Mouse (Mus musculus): ENCODE results near the gene Shroom1. TPM values are rescaled to one million over a fixed set of nuclear protein-coding genes. Genes with fewer than 3 reads are reported as not detected.

The Shroom1 gene
- polyA plus RNA-seq, 1 experiment from 2014 or later: 1.4 TPM

GRCm38 (mm10) chr11:53496946-53497345, 39.9 kb downstream of the Shroom1 start:
- ATAC-seq: no peak
- Histone ChIP-seq H3K4me3 (ENCODE audit: low read length) (no peak overlapping the region), H3K9ac (ENCODE audit: low read depth, low read length) (no peak overlapping the region), H3K4me2 (ENCODE audit: low read depth, low read length) (no peak overlapping the region), H3K27ac (ENCODE audit: low read length) (no peak overlapping the region), H3K36me3 (ENCODE audit: control insufficient read depth, insufficient read depth, low read length) (no peaks in the 10 kb centered on the region), H3K4me1 (ENCODE audit: control insufficient read depth, insufficient read depth, low read length) (peaks cover 5% of the 10 kb centered on the region; the same call in 1 of the 2 replicates), H3K9me3 (ENCODE audit: control insufficient read depth, low read length) (no peaks in the 10 kb centered on the region), H3K27me3 (replicated peaks; ENCODE audit: control insufficient read depth, insufficient read depth, low read length) (no peaks in the 10 kb centered on the region)
- WGBS: 75% methylated on average over 6 of the region's 6 CpGs

GRCm38 (mm10) chr11:53500569-53500968, 43.6 kb downstream of the Shroom1 start:
- Histone ChIP-seq H3K36me3 (ENCODE audit: control insufficient read depth, insufficient read depth, low read length) (no peaks in the 10 kb centered on the region), H3K27me3 (replicated peaks; ENCODE audit: control insufficient read depth, insufficient read depth, low read length) (no peaks in the 10 kb centered on the region), H3K9me3 (ENCODE audit: control insufficient read depth, low read length) (no peaks in the 10 kb centered on the region), H3K4me2 (ENCODE audit: low read depth, low read length) (no peak overlapping the region), H3K4me3 (ENCODE audit: low read length) (no peak overlapping the region), H3K4me1 (ENCODE audit: control insufficient read depth, insufficient read depth, low read length) (peaks cover 5% of the 10 kb centered on the region; the same call in 1 of the 2 replicates), H3K27ac (ENCODE audit: low read length) (no peak overlapping the region), H3K9ac (ENCODE audit: low read depth, low read length) (no peak overlapping the region)
- peak; percentile 53; the same call in 1 of the 2 replicates for ATAC-seq
- 10% methylated on average over 11 of the region's 11 CpGs for WGBS

GRCm38 (mm10) chr11:53502039-53502765, 45.2 kb downstream of the Shroom1 start:
- WGBS: 79% methylated on average over 8 of the region's 8 CpGs
- Histone ChIP-seq H3K9ac (ENCODE audit: low read depth, low read length) (no peak overlapping the region), H3K27ac (ENCODE audit: low read length) (no peak overlapping the region), H3K9me3 (ENCODE audit: control insufficient read depth, low read length) (no peaks in the 10 kb centered on the region), H3K4me2 (ENCODE audit: low read depth, low read length) (no peak overlapping the region), H3K36me3 (ENCODE audit: control insufficient read depth, insufficient read depth, low read length) (no peaks in the 10 kb centered on the region), H3K27me3 (replicated peaks; ENCODE audit: control insufficient read depth, insufficient read depth, low read length) (no peaks in the 10 kb centered on the region), H3K4me3 (ENCODE audit: low read length) (no peak overlapping the region), H3K4me1 (ENCODE audit: control insufficient read depth, insufficient read depth, low read length) (peaks cover 5% of the 10 kb centered on the region; the same call in 1 of the 2 replicates)
- no peak for ATAC-seq

- Histone ChIP-seq H3K4me2 (ENCODE audit: low read depth, low read length) (no peak overlapping the region), H3K9ac (ENCODE audit: low read depth, low read length) (no peak overlapping the region), H3K4me3 (ENCODE audit: low read length) (no peak overlapping the region), H3K27ac (ENCODE audit: low read length) (no peak overlapping the region), H3K4me1 (ENCODE audit: control insufficient read depth, insufficient read depth, low read length) (peaks cover 8% of the 10 kb centered on the region; the same call in 1 of the 2 replicates), H3K9me3 (ENCODE audit: control insufficient read depth, low read length) (no peaks in the 10 kb centered on the region), H3K36me3 (ENCODE audit: control insufficient read depth, insufficient read depth, low read length) (no peaks in the 10 kb centered on the region), H3K27me3 (replicated peaks; ENCODE audit: control insufficient read depth, insufficient read depth, low read length) (no peaks in the 10 kb centered on the region)
- no peak for ATAC-seq
- WGBS: 83% methylated on average over 5 of the region's 5 CpGs
Observed at GRCm38 (mm10) chr11:53503738-53504137, 46.7 kb downstream of the Shroom1 start.

- Histone ChIP-seq H3K9ac (ENCODE audit: low read depth, low read length) (no peak overlapping the region), H3K4me2 (ENCODE audit: low read depth, low read length) (no peak overlapping the region), H3K27me3 (replicated peaks; ENCODE audit: control insufficient read depth, insufficient read depth, low read length) (no peaks in the 10 kb centered on the region), H3K36me3 (ENCODE audit: control insufficient read depth, insufficient read depth, low read length) (no peaks in the 10 kb centered on the region), H3K4me1 (ENCODE audit: control insufficient read depth, insufficient read depth, low read length) (peaks cover 8% of the 10 kb centered on the region; the same call in 1 of the 2 replicates), H3K9me3 (ENCODE audit: control insufficient read depth, low read length) (no peaks in the 10 kb centered on the region), H3K4me3 (ENCODE audit: low read length) (no peak overlapping the region), H3K27ac (ENCODE audit: low read length) (no peak overlapping the region)
- ATAC-seq: no peak
- 88% methylated on average over 8 of the region's 8 CpGs for WGBS
Observed at GRCm38 (mm10) chr11:53504376-53504775, 47.4 kb downstream of the Shroom1 start.

GRCm38 (mm10) chr11:53505026-53505663, 48.1 kb downstream of the Shroom1 start:
- H3K9me3 ChIP-seq (ENCODE audit: control insufficient read depth, low read length): no peaks in the 10 kb centered on the region
- 76% methylated on average over 5 of the region's 5 CpGs for WGBS
- H3K27ac ChIP-seq (ENCODE audit: low read length): no peak overlapping the region
- ATAC-seq: no peak
- peaks cover 8% of the 10 kb centered on the region; the same call in 1 of the 2 replicates for H3K4me1 ChIP-seq (ENCODE audit: control insufficient read depth, insufficient read depth, low read length)
- H3K36me3 ChIP-seq (ENCODE audit: control insufficient read depth, insufficient read depth, low read length): no peaks in the 10 kb centered on the region
- no peak overlapping the region for H3K4me3 ChIP-seq (ENCODE audit: low read length)
- H3K27me3 ChIP-seq (replicated peaks; ENCODE audit: control insufficient read depth, insufficient read depth, low read length): no peaks in the 10 kb centered on the region
- no peak overlapping the region for H3K4me2 ChIP-seq (ENCODE audit: low read depth, low read length)
- H3K9ac ChIP-seq (ENCODE audit: low read depth, low read length): no peak overlapping the region

GRCm38 (mm10) chr11:53507098-53507805, 50.2 kb downstream of the Shroom1 start:
- H3K27me3 ChIP-seq (replicated peaks; ENCODE audit: control insufficient read depth, insufficient read depth, low read length): no peaks in the 10 kb centered on the region
- H3K4me1 ChIP-seq (ENCODE audit: control insufficient read depth, insufficient read depth, low read length): 0 out of 2 replicates have a peak, but pooled peaks cover 3% of the 10 kb centered on the region
- H3K4me3 ChIP-seq (ENCODE audit: low read length): no peak overlapping the region
- ATAC-seq: no peak
- H3K27ac ChIP-seq (ENCODE audit: low read length): no peak overlapping the region
- no peaks in the 10 kb centered on the region for H3K36me3 ChIP-seq (ENCODE audit: control insufficient read depth, insufficient read depth, low read length)
- 79% methylated on average over 9 of the region's 9 CpGs for WGBS
- H3K9me3 ChIP-seq (ENCODE audit: control insufficient read depth, low read length): no peaks in the 10 kb centered on the region
- H3K4me2 ChIP-seq (ENCODE audit: low read depth, low read length): no peak overlapping the region
- no peak overlapping the region for H3K9ac ChIP-seq (ENCODE audit: low read depth, low read length)

GRCm38 (mm10) chr11:53508152-53508551, 51.1 kb downstream of the Shroom1 start:
- H3K36me3 ChIP-seq (ENCODE audit: control insufficient read depth, insufficient read depth, low read length): no peaks in the 10 kb centered on the region
- no peak overlapping the region for H3K9ac ChIP-seq (ENCODE audit: low read depth, low read length)
- H3K4me2 ChIP-seq (ENCODE audit: low read depth, low read length): no peak overlapping the region
- H3K4me1 ChIP-seq (ENCODE audit: control insufficient read depth, insufficient read depth, low read length): 0 out of 2 replicates have a peak, but pooled peaks cover 3% of the 10 kb centered on the region
- no peaks in the 10 kb centered on the region for H3K9me3 ChIP-seq (ENCODE audit: control insufficient read depth, low read length)
- no peaks in the 10 kb centered on the region for H3K27me3 ChIP-seq (replicated peaks; ENCODE audit: control insufficient read depth, insufficient read depth, low read length)
- ATAC-seq: no peak
- WGBS: 62% methylated on average over 7 of the region's 7 CpGs
- H3K4me3 ChIP-seq (ENCODE audit: low read length): no peak overlapping the region
- H3K27ac ChIP-seq (ENCODE audit: low read length): no peak overlapping the region

GRCm38 (mm10) chr11:53508591-53508990, 51.6 kb downstream of the Shroom1 start:
- Histone ChIP-seq H3K9me3 (ENCODE audit: control insufficient read depth, low read length) (no peaks in the 10 kb centered on the region), H3K36me3 (ENCODE audit: control insufficient read depth, insufficient read depth, low read length) (no peaks in the 10 kb centered on the region), H3K27ac (ENCODE audit: low read length) (no peak overlapping the region), H3K4me2 (ENCODE audit: low read depth, low read length) (no peak overlapping the region), H3K4me3 (ENCODE audit: low read length) (no peak overlapping the region), H3K4me1 (ENCODE audit: control insufficient read depth, insufficient read depth, low read length) (0 out of 2 replicates have a peak, but pooled peaks cover 3% of the 10 kb centered on the region), H3K27me3 (replicated peaks; ENCODE audit: control insufficient read depth, insufficient read depth, low read length) (no peaks in the 10 kb centered on the region), H3K9ac (ENCODE audit: low read depth, low read length) (no peak overlapping the region)
- 40% methylated on average over 3 of the region's 3 CpGs for WGBS
- ATAC-seq: no peak
